Mouse (Mus musculus): ENCODE measurements around the gene Rpl29. TPM values are rescaled to one million over a fixed set of nuclear protein-coding genes. Genes with fewer than 3 reads are reported as not detected.

Rpl29 gene
- polyA plus RNA-seq, 1 experiment: 788 TPM

- under 1% methylated on average over 55 of the region's 74 CpGs for WGBS
- no peak for DNase-seq (ENCODE audit: low read depth, low spot score)
Observed at GRCm38 (mm10) chr9:106453271-106454070, 24.2 kb downstream of the Rpl29 start, which contains the start of gene Pcbp4. Gene Pcbp4, plus strand, starts transcription at chr9:106453291.

DNA sequence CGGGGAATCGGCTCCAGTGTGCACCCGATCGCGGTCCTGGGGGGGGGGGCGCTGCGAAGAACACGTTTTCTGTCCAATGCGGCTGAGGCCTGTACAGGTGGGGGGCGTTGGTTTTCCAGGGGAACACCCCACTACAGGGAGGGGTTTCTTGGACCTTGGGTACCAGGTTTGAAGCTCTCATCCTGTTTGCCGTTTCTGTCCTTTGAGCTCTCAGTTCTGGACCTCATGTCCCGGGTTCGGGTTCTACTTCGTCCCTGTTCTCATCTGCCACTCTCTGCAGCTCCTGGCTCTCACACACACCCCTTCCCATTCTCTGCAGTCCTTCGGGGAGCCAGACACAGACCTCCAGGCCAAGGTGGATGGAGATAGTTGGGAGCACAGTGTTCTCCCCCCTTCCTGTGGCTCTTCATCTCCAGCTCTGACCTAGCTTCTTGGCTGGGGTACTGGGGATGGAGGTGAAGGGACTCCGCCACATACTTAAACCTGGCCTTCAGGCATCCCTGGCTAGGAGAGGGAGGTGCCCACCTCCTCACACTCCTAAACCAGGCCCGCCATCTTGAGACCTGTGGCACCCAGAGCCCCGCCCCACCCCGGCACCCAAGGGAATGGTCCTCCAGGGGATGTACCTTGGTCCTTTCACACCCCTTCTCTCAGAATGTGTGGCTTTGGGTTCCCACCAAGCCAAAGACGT lies 25.0 kb downstream of the Rpl29 start:
- no peak for DNase-seq (ENCODE audit: low read depth, low spot score)
- 20% methylated on average over 20 of the region's 20 CpGs for WGBS

- DNase-seq (ENCODE audit: low read depth, low spot score): no peak
- 67% methylated on average over 17 of the region's 17 CpGs for WGBS
Observed at GRCm38 (mm10) chr9:106454888-106455681, 25.8 kb downstream of the Rpl29 start.

- DNase-seq (ENCODE audit: low read depth, low spot score): no peak
- WGBS: 73% methylated on average over 15 of the region's 15 CpGs
Observed at GRCm38 (mm10) chr9:106456325-106457162, 27.3 kb downstream of the Rpl29 start.

- WGBS: 79% methylated on average over 9 of the region's 9 CpGs
- DNase-seq (ENCODE audit: low read depth, low spot score): no peak
Observed at GRCm38 (mm10) chr9:106457163-106457559, 27.9 kb downstream of the Rpl29 start.

DNA sequence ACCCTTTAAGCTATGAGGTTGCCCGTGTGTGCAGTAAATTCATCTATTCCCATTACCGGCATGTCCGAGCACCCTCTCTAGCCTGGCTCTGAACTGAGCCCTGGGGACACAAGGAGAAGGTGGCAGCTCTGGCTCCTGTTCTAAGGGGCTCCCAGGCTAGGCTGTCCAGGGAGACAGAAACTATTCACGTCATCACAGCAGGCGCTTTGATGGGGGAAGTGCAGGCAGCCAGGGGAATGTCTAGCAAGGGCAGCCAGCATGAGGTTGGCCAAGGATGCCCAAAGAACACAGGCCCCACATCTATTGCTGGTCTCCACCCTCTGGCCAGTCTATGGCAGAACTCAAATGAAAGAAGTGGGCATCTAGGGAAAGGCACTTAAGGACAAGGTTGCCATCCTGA lies 28.7 kb downstream of the Rpl29 start:
- WGBS: 88% methylated on average over 5 of the region's 5 CpGs
- no peak for DNase-seq (ENCODE audit: low read depth, low spot score)

GRCm38 (mm10) chr9:106459946-106460345 lies 30.7 kb downstream of the Rpl29 start:
- WGBS: 66% methylated on average over 15 of the region's 15 CpGs
- no peak for DNase-seq (ENCODE audit: low read depth, low spot score)

DNA sequence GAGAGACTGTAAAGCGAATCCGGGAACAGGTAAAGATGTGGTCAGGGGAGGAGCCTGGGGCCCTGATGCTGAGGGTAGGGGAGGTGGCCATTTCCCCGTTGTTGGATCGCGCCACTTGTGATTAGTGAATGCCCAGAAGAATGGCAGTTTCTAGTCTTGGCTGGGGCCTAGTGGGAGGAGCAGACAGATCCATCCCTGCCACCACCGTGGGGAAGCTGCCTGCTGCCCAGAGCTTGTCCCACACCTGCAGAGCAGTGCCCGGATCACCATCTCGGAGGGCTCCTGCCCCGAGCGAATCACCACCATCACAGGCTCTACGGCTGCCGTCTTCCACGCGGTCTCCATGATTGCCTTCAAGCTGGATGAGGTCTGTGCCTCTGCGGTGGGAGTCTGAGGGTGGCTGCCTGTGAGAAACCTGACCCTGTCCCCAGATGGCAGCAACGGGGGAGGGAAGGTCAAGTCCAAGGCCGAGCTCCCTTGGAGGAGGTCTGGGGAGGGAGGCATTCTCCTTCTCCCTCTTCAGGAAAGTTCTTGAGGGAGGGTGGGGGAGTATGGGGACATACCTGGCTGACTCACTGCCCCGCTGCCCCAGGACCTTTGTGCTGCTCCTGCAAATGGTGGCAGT lies 31.3 kb downstream of the Rpl29 start:
- WGBS: 78% methylated on average over 18 of the region's 18 CpGs

DNA sequence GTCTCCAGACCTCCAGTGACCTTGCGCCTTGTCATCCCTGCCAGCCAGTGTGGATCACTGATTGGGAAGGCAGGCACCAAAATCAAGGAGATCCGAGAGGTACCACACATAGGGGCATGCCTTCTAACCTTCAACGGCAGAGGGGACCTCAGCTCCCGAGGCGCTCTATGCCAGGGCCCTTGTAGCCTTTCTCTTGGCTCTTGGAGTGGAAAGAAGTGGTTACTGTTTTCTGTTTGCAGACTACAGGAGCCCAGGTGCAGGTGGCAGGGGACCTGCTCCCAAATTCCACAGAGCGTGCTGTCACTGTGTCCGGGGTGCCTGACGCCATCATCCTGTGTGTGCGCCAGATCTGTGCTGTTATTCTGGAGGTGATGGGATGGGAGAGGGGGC lies 31.8 kb downstream of the Rpl29 start:
- WGBS: 90% methylated on average over 9 of the region's 9 CpGs
- no peak for DNase-seq (ENCODE audit: low read depth, low spot score)

More for the DNA sequence above, 31.3 kb downstream of the Rpl29 start:
- no peak for DNase-seq (ENCODE audit: low read depth, low spot score)

DNA sequence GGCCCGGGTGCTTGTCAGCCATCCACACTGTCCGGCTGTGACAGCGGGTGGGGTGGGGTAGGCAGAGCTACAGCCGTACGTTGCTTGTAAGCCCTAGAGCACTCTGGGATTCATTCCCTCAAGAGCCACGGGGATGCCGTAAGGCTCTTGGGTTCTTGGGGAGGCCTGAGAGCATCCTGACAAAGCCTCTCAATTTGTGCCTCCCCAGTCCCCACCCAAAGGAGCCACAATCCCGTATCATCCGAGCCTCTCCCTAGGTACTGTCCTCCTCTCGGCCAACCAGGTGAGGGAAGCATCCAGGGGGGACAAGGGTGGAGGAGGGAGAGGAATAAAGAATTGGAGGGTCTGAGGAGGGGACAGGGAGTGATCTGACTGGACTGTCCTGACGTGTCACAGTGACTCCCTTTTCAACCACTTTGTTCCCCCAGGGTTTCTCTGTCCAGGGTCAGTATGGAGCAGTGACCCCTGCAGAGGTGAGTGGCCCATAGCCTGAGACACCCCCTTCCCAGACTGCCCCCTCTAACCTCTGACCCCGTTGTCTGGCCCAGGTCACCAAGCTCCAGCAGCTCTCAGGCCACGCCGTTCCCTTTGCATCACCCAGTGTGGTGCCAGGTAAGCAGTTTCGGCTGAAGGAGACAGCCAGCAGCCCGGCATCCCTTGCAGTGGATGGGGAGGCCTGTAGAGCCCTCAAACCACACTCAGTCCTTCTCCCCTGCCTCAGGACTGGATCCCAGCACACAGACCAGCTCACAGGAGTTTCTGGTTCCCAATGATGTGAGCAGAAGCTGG lies 32.6 kb downstream of the Rpl29 start:
- WGBS: 88% methylated on average over 16 of the region's 16 CpGs
- no peak for DNase-seq (ENCODE audit: low read depth, low spot score)

DNA sequence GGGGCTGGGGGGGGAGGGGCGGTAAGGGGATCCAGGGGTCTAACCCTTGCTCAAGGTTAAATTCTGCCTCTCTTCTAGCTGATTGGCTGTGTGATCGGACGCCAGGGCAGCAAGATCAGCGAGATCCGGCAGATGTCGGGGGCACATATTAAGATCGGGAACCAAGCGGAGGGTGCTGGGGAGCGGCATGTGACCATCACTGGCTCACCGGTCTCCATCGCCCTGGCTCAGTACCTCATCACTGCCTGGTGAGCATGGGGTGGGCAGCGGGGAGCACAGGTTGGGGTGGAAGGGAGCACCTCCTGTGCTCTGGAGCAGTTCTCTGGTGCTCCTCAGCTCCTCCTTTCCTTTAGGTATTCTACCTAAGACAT lies 33.2 kb downstream of the Rpl29 start:
- DNase-seq (ENCODE audit: low read depth, low spot score): no peak
- WGBS: 97% methylated on average over 12 of the region's 12 CpGs

DNA sequence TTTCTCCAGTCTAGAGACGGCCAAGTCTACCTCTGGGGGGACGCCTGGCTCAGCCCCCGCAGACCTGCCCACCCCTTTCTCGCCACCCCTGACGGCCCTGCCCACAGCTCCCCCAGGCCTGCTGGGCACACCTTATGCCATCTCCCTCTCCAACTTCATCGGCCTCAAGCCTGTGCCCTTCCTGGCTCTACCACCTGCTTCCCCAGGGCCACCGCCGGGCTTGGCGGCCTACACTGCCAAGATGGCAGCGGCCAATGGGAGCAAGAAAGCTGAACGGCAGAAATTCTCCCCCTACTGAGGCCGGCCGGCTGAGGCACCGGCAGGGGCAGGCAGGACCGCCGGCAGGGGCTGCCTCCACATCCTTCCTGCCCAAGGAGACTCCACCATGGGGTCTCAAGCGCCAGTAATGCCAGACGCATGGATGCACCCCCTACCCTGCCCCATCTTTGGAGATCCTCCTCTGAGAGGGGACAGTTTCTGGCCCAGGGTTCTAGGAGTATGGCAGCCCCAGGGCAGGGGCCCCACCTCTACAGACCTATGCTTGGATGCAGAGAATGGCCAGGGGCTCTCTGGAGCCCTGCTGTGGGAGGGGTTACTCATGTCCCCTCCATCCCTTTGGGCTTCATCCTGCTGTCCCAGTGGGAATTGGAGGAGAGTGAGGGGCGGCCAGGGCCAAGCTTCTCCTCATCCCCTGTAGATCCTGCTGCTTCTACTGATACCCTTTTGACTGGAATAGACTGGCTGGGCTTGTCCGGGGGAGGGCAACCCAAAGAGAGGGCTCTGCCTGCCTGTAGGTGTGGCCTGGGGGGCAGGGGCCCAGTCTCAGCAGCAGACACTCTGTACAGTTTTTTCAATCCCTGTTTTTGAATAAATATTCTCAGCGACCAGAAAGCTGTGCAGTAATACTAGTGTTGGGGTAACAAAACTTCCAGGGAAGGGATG lies 34.1 kb downstream of the Rpl29 start:
- 93% methylated on average over 21 of the region's 21 CpGs for WGBS
- no peak for DNase-seq (ENCODE audit: low read depth, low spot score)

DNA sequence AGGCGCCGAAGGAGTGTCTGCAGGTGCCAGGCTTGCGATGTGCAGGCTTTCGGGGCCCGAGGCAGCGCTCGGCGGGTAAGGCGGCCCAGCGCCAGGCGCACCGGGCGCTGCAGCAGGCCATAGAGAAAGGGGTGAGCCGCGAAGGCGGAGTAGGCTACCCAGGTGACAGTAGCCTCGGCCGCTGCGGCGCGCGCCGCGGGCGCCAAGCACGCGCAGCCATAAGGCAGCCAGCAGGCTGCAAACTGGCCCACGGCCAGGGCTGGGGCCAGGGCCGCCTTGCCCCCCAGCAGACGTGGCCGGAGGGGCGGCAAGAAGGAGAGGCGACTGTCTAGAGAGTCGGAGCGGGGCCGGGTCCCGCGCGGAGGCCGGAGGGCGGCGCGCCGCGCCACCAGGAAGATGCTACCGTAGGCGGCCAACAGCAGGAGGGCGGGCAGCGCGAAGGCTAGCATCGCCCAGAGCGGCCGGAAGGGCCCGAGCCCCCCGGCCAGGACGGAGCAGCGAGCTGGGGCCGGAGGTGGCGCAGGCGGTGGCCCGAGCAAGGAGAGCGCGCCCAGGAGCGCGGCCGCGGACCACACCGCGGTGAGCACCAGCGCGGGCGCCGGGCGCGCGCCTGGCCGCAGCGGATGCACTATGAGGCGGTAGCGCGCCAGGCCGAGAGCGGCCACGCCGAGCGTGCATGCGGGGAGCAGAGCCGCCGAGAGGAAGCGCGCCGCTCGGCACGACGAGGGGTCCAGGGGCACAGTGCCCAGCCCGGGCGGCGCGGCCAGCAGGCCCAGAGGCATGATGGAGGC lies 35.7 kb downstream of the Rpl29 start:
- 2% methylated on average over 99 of the region's 99 CpGs for WGBS
- DNase-seq (ENCODE audit: low read depth, low spot score): no peak

- WGBS: 27% methylated on average over 26 of the region's 26 CpGs
Observed at GRCm38 (mm10) chr9:106465571-106466200, 36.4 kb downstream of the Rpl29 start, which contains the start of gene Gpr62. Gene Gpr62, minus strand, starts transcription at chr9:106465938.

DNA sequence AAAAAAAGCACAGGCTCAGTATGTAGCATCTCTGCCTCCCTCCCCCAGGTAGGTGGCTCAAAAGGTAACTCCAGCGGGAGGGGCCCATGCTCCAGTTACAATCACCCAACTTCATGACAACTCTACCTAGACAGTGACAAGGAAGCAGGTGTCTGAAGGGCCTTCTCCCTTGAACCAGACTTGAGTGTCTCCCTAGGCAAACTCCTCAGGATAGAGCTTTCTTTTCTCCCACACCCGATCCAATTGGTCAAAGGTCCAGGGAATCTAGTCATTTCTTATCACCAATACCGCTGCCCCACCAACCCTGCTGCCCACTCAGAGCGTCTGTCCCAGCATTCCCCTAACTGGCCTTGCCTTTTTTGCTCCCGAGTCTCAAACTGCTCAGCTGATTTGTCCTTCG lies 37.5 kb downstream of the Rpl29 start:
- 78% methylated on average over 6 of the region's 6 CpGs for WGBS
- DNase-seq (ENCODE audit: low read depth, low spot score): no peak

More at GRCm38 (mm10) chr9:106465571-106466200, 36.4 kb downstream of the Rpl29 start, which contains the start of gene Gpr62:
- no peak for DNase-seq (ENCODE audit: low read depth, low spot score)

DNA sequence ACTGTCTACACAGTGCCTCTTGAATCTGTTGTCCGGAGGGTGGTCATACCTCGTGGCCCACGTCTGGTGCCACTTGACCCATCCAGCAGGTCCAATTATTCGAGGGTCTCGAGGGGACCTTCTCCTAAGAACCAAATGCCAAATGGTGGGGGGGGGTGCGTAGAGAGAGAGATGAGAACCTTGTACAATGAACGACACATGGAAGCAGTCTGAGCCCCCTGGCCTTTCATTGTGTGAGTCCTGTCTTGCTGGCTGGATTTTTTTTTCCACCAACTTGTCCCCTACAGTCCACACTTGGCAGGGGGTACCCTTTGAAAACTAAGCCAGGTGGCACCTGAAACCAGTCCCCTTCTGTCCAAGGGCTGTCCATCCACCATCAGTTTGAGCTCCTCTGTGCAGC lies 38.5 kb downstream of the Rpl29 start:
- no peak for DNase-seq (ENCODE audit: low read depth, low spot score)
- 89% methylated on average over 7 of the region's 7 CpGs for WGBS
